Mouse (Mus musculus) liver, adult 2 months (tissue): ENCODE results near the gene Mettl7a3.

Source experiments
- CTCF ChIP-seq: fragments of 200-500 bp; IDR thresholded peaks from 2 replicates; pipeline ENCODE4 v1.5.1; 2011; ENCODE audit warnings: low read depth, low read length, control low read depth
- POLR2A ChIP-seq: fragments of 200-500 bp; IDR thresholded peaks from 2 replicates; pipeline ENCODE4 v1.6.1; 2011; ENCODE audit warnings: low read length, control low read depth; ENCODE audit not compliant: insufficient read depth; ENCODE audit errors: extremely low read depth

GRCm38 (mm10) chr15:100303428-100304018 lies 31.2 kb upstream of the Mettl7a3 start:
- no peak for TF ChIP-seq POLR2A
- TF ChIP-seq CTCF: no peak
